Mouse (Mus musculus) thymus, adult 2 months (tissue): ENCODE measurements at regions not wholly inside any gene's neighbourhood (a gene's known extent, or its start where the extent isn't known, plus 50 kb on each side); places are given as distances from the start of the nearest gene placed in this dataset.
"Not testable (repeated sequence)": the region's sequence is repeated elsewhere in the genome, so short reads cannot be mapped to it uniquely, and the experiment has no call there.

Experiments
- CTCF ChIP-seq: fragments of 200-500 bp; IDR thresholded peaks from 2 replicates; pipeline ENCODE4 v1.5.1; 2012; ENCODE audit warnings: mild to moderate bottlenecking, control low read depth, low read length, moderate library complexity, borderline replicate concordance; ENCODE audit not compliant: control insufficient read depth, poor library complexity, insufficient read depth; ENCODE audit errors: extremely low read depth
- POLR2A ChIP-seq: fragments of 200-500 bp; IDR thresholded peaks from 2 replicates; pipeline ENCODE4 v1.6.1; 2012; ENCODE audit warnings: mild to moderate bottlenecking, low read length, control low read depth, moderate library complexity; ENCODE audit not compliant: control insufficient read depth, poor library complexity, insufficient read depth; ENCODE audit errors: extremely low read depth

- not testable (repeated sequence) for TF ChIP-seq CTCF, POLR2A
These were observed 53.5 kb upstream of the Dpt start for GRCm38 (mm10) chr1:164742897-164743296.
